Mouse (Mus musculus) liver, embryonic 11.5 days (tissue): ENCODE data around the gene Tsc2. TPM values are rescaled to one million over a fixed set of nuclear protein-coding genes. Genes with fewer than 3 reads are reported as not detected.

Source experiments
- ATAC-seq: fragments of 200-750 bp; cut with Nextera tagmentation; replicated peaks from 2 replicates; pipeline ENCODE4 v1.8.0; 2017; ENCODE audit warnings: moderate number of reproducible peaks, mild to moderate bottlenecking, moderate TSS enrichment, moderate library complexity; ENCODE audit not compliant: low FRiP score
- DNase-seq: peaks from one replicate; pipeline ENCODE4 v3.0.0-alpha.2; 2017; ENCODE audit warnings: low spot score
- H3K27ac ChIP-seq: fragments of 300-500 bp; sonication (generic); 2 replicates; pipeline ENCODE4 v1.5.1; 2014; ENCODE audit warnings: mild to moderate bottlenecking, low read depth, low read length, control low read depth
- H3K27me3 ChIP-seq: fragments of 300-500 bp; sonication (generic); replicated peaks from 2 replicates; pipeline ENCODE4 v1.6.1; 2014; ENCODE audit warnings: low read length, mixed read lengths; ENCODE audit not compliant: control insufficient read depth, insufficient read depth
- H3K36me3 ChIP-seq: fragments of 300-500 bp; sonication (generic); 2 replicates; pipeline ENCODE4 v1.6.1; 2014; ENCODE audit warnings: mild to moderate bottlenecking, low read length, moderate library complexity, mixed read lengths; ENCODE audit not compliant: control insufficient read depth, insufficient read depth
- H3K4me1 ChIP-seq: fragments of 300-500 bp; sonication (generic); replicated peaks from 2 replicates; pipeline ENCODE4 v1.6.1; 2014; ENCODE audit warnings: low read length, mixed read lengths; ENCODE audit not compliant: control insufficient read depth, insufficient read depth
- H3K4me2 ChIP-seq: fragments of 300-500 bp; sonication (generic); 2 replicates; pipeline ENCODE4 v1.6.1; 2014; ENCODE audit warnings: mild to moderate bottlenecking, control low read depth, moderate library complexity
- H3K4me3 ChIP-seq: fragments of 300-500 bp; sonication (generic); 2 replicates; pipeline ENCODE4 v1.5.1; 2014; ENCODE audit warnings: low read depth, low read length, control low read depth
- H3K9ac ChIP-seq: fragments of 300-500 bp; sonication (generic); 2 replicates; pipeline ENCODE4 v1.6.1; 2014; ENCODE audit warnings: low read depth, low read length, control low read depth
- H3K9me3 ChIP-seq: fragments of 300-500 bp; sonication (generic); 2 replicates; pipeline ENCODE4 v1.6.1; 2016; ENCODE audit warnings: low read length, inconsistent platforms, mixed read lengths; ENCODE audit not compliant: control insufficient read depth
- WGBS: fragments of 180-500 bp; shearing (Covaris S2); extraction: QIAGEN DNeasy Blood & Tissue Kit; methylation state at CpG from one replicate; pipeline ENCODE4 v1.1.7; 2014; 5-methylcytosine and 5-hydroxymethylcytosine counted together
- polyA plus RNA-seq: library from polyadenylated mRNA; unstranded; fragments of >200 nt; fragmentation: Nextera tagmentation; extraction: Ambion mirVana; gene quantifications from 2 replicates; pipeline ENCODE4 v1.2.1, GENCODE M21; 2014

The Tsc2 gene
- 53.5 and 55.2 TPM in 2 replicates for polyA plus RNA-seq

- peak within 1 kb of the TSS; percentile 69 for H3K27ac ChIP-seq
- 1% methylated on average over 51 of the region's 51 CpGs for WGBS
- H3K4me1 ChIP-seq = peaks cover 16% of the 10 kb centered on the region
- H3K4me2 ChIP-seq = peak within 1 kb of the TSS; percentile 94
- H3K27me3 ChIP-seq = no peaks in the 10 kb centered on the region
- ATAC-seq (peak; percentile 83), DNase-seq (peak; percentile 92)
- H3K4me3 ChIP-seq = peak within 1 kb of the TSS; percentile 81
- no peaks in the 10 kb centered on the region for H3K9me3 ChIP-seq
- peaks cover 18% of the 10 kb centered on the region for H3K36me3 ChIP-seq
- H3K9ac ChIP-seq = peak within 1 kb of the TSS; percentile 88
Observed at GRCm38 (mm10) chr17:24632167-24632812, at the start of gene Tsc2, which contains the start of gene Nthl1. TSS of gene Tsc2 (minus strand) at chr17:24632630. TSS of gene Nthl1 (plus strand) at chr17:24632680.

- Histone ChIP-seq H3K36me3 (peaks cover 47% of the 10 kb centered on the region), H3K4me2 (no peak overlapping the region), H3K9me3 (no peaks in the 10 kb centered on the region), H3K4me1 (peaks cover 17% of the 10 kb centered on the region), H3K27ac (no peak overlapping the region), H3K4me3 (no peak overlapping the region), H3K27me3 (no peaks in the 10 kb centered on the region), H3K9ac (no peak overlapping the region)
- DNase-seq = no peak
- ATAC-seq = peak; percentile 41; the same call in 1 of the 2 replicates
- WGBS = 88% methylated on average over 24 of the region's 24 CpGs
Observed at GRCm38 (mm10) chr17:24677500-24678080, 45.2 kb upstream of the Tsc2 start.

GRCm38 (mm10) chr17:24676877-24677276, 44.4 kb upstream of the Tsc2 start:
- Histone ChIP-seq H3K9me3 (no peaks in the 10 kb centered on the region), H3K27me3 (no peaks in the 10 kb centered on the region), H3K4me1 (peaks cover 24% of the 10 kb centered on the region), H3K27ac (no peak overlapping the region), H3K36me3 (peaks cover 45% of the 10 kb centered on the region), H3K4me3 (no peak overlapping the region), H3K9ac (no peak overlapping the region), H3K4me2 (no peak overlapping the region)
- WGBS = 97% methylated on average over 5 of the region's 5 CpGs
- DNase-seq = no peak
- no peak for ATAC-seq

- Histone ChIP-seq H3K36me3 (peaks cover 40% of the 10 kb centered on the region), H3K9me3 (no peaks in the 10 kb centered on the region), H3K27ac (no peak overlapping the region), H3K9ac (no peak overlapping the region), H3K4me2 (no peak overlapping the region), H3K4me3 (no peak overlapping the region), H3K27me3 (no peaks in the 10 kb centered on the region), H3K4me1 (peaks cover 31% of the 10 kb centered on the region)
- DNase-seq = no peak
- peak; percentile 27; the same call in 1 of the 2 replicates for ATAC-seq
- WGBS = 75% methylated on average over 2 of the region's 2 CpGs
Observed at GRCm38 (mm10) chr17:24676187-24676586, 43.8 kb upstream of the Tsc2 start.

GRCm38 (mm10) chr17:24674277-24674676, 41.8 kb upstream of the Tsc2 start:
- no peak overlapping the region for H3K27ac ChIP-seq
- WGBS = 69% methylated on average over 7 of the region's 7 CpGs
- no peak overlapping the region for H3K4me2 ChIP-seq
- H3K9ac ChIP-seq = peak overlapping the region; percentile 31; the same call in 1 of the 2 replicates
- no peaks in the 10 kb centered on the region for H3K9me3 ChIP-seq
- ATAC-seq (no peak), DNase-seq (no peak)
- no peaks in the 10 kb centered on the region for H3K27me3 ChIP-seq
- peaks cover 23% of the 10 kb centered on the region for H3K36me3 ChIP-seq
- H3K4me3 ChIP-seq = no peak overlapping the region
- peaks cover 40% of the 10 kb centered on the region for H3K4me1 ChIP-seq

- 17% methylated on average over 5 of the region's 5 CpGs for WGBS
- H3K9me3 ChIP-seq = no peaks in the 10 kb centered on the region
- H3K27me3 ChIP-seq = no peaks in the 10 kb centered on the region
- H3K27ac ChIP-seq = peak overlapping the region; percentile 16; the same call in 1 of the 2 replicates
- peak overlapping the region; percentile 90 for H3K4me2 ChIP-seq
- H3K4me3 ChIP-seq = peak overlapping the region; percentile 18; the same call in 1 of the 2 replicates
- ATAC-seq = no peak
- H3K4me1 ChIP-seq = peaks cover 43% of the 10 kb centered on the region
- DNase-seq = no peak
- peaks cover 4% of the 10 kb centered on the region; the same call in 1 of the 2 replicates for H3K36me3 ChIP-seq
- no peak overlapping the region for H3K9ac ChIP-seq
Observed at GRCm38 (mm10) chr17:24672141-24672540, 39.7 kb upstream of the Tsc2 start.

- Histone ChIP-seq H3K4me3 (peak overlapping the region; percentile 99), H3K4me1 (peaks cover 41% of the 10 kb centered on the region), H3K36me3 (no peaks in the 10 kb centered on the region), H3K4me2 (peak overlapping the region; percentile 90), H3K27ac (no peak overlapping the region; the same call in 1 of the 2 replicates), H3K9me3 (no peaks in the 10 kb centered on the region), H3K27me3 (no peaks in the 10 kb centered on the region), H3K9ac (peak overlapping the region; percentile 98)
- DNase-seq (no peak), ATAC-seq (no peak)
- WGBS = 64% methylated on average over 5 of the region's 5 CpGs
Observed at GRCm38 (mm10) chr17:24671346-24671745, 38.9 kb upstream of the Tsc2 start.

GRCm38 (mm10) chr17:24670246-24670844, 37.9 kb upstream of the Tsc2 start:
- H3K4me2 ChIP-seq = peak overlapping the region; percentile 90
- WGBS = 6% methylated on average over 8 of the region's 8 CpGs

More at GRCm38 (mm10) chr17:24670246-24670844, 37.9 kb upstream of the Tsc2 start:
- Histone ChIP-seq H3K36me3 (no peaks in the 10 kb centered on the region), H3K27me3 (no peaks in the 10 kb centered on the region), H3K4me3 (peak overlapping the region; percentile 99), H3K4me1 (peaks cover 38% of the 10 kb centered on the region), H3K9ac (peak overlapping the region; percentile 98), H3K9me3 (no peaks in the 10 kb centered on the region), H3K27ac (peak overlapping the region; percentile 82)
- ATAC-seq (no peak), DNase-seq (no peak)
